Mouse (Mus musculus) stomach, embryonic 16.5 days (tissue): ENCODE measurements around the gene Gpi1. TPM values are rescaled to one million over a fixed set of nuclear protein-coding genes. Genes with fewer than 3 reads are reported as not detected.
"Not testable (repeated sequence)": the region's sequence is repeated elsewhere in the genome, so short reads cannot be mapped to it uniquely, and the experiment has no call there.

Experiments used
- ATAC-seq: fragments of 200-750 bp; cut with Nextera tagmentation; 2 replicates; pipeline ENCODE4 v1.8.0; 2017; ENCODE audit warnings: moderate number of reproducible peaks, moderate TSS enrichment; ENCODE audit not compliant: insufficient read depth, low FRiP score
- H3K27ac ChIP-seq: fragments of 300-500 bp; sonication (generic); 2 replicates; pipeline ENCODE4 v1.5.1; 2014; ENCODE audit warnings: low read length
- H3K27me3 ChIP-seq: fragments of 300-500 bp; sonication (generic); 2 replicates; pipeline ENCODE4 v1.6.1; 2014; ENCODE audit warnings: low read length, control low read depth, mixed read lengths; ENCODE audit not compliant: control insufficient read depth, insufficient read depth
- H3K36me3 ChIP-seq: fragments of 300-500 bp; sonication (generic); 2 replicates; pipeline ENCODE4 v1.6.1; 2014; ENCODE audit warnings: low read length; ENCODE audit not compliant: control insufficient read depth, insufficient read depth
- H3K4me1 ChIP-seq: fragments of 300-500 bp; sonication (generic); 2 replicates; pipeline ENCODE4 v1.6.1; 2014; ENCODE audit warnings: low read length, control low read depth, mixed read lengths; ENCODE audit not compliant: control insufficient read depth, insufficient read depth
- H3K4me2 ChIP-seq: fragments of 300-500 bp; sonication (generic); 2 replicates; pipeline ENCODE4 v1.6.1; 2014; ENCODE audit warnings: low read depth, low read length, mixed read lengths
- H3K4me3 ChIP-seq: fragments of 300-500 bp; sonication (generic); replicated peaks from 2 replicates; pipeline ENCODE4 v1.5.1; 2014; ENCODE audit warnings: mild to moderate bottlenecking, low read length
- H3K9ac ChIP-seq: fragments of 300-500 bp; sonication (generic); 2 replicates; pipeline ENCODE4 v1.6.1; 2014; ENCODE audit warnings: low read length
- H3K9me3 ChIP-seq: fragments of 300-500 bp; sonication (generic); replicated peaks from 2 replicates; pipeline ENCODE4 v1.6.1; 2016; ENCODE audit warnings: low read length, control low read depth; ENCODE audit not compliant: control insufficient read depth
- WGBS: fragments of 180-500 bp; shearing (Covaris S2); extraction: QIAGEN DNeasy Blood & Tissue Kit; methylation state at CpG from one replicate; pipeline ENCODE4 v1.1.7; 2014; 5-methylcytosine and 5-hydroxymethylcytosine counted together
- polyA plus RNA-seq: library from polyadenylated mRNA; unstranded; fragments of >200 nt; fragmentation: Nextera tagmentation; extraction: Ambion mirVana; gene quantifications from 2 replicates; pipeline ENCODE4 v1.2.1, GENCODE M21; 2015

Gene Gpi1
- polyA plus RNA-seq, 1 experiment from 2014 or later, result 352 TPM

- 93% methylated on average over 6 of the region's 6 CpGs for WGBS
- no peak overlapping the region for H3K9ac ChIP-seq
- H3K4me3 ChIP-seq, result no peak overlapping the region
- H3K9me3 ChIP-seq, result no peaks in the 10 kb centered on the region
- H3K27me3 ChIP-seq, result no peaks in the 10 kb centered on the region
- no peak for ATAC-seq
- H3K27ac ChIP-seq, result no peak overlapping the region
- H3K4me2 ChIP-seq, result no peak overlapping the region
- no peaks in the 10 kb centered on the region for H3K4me1 ChIP-seq
- peaks cover 61% of the 10 kb centered on the region for H3K36me3 ChIP-seq
These were observed 23.8 kb downstream of the Gpi1 start for GRCm38 (mm10) chr7:34206331-34206730.

- peaks cover 45% of the 10 kb centered on the region for H3K36me3 ChIP-seq
- not testable (repeated sequence) for H3K27ac ChIP-seq, H3K9ac ChIP-seq, H3K4me1 ChIP-seq, ATAC-seq, H3K27me3 ChIP-seq, H3K9me3 ChIP-seq, H3K4me3 ChIP-seq, H3K4me2 ChIP-seq
- 94% methylated on average over 10 of the region's 10 CpGs for WGBS
These were observed 28.0 kb downstream of the Gpi1 start for GRCm38 (mm10) chr7:34202147-34202546.

GRCm38 (mm10) chr7:34200829-34201228, 29.3 kb downstream of the Gpi1 start:
- 98% methylated on average over 2 of the region's 2 CpGs for WGBS
- Histone ChIP-seq H3K4me2 (no peak overlapping the region), H3K4me1 (0 out of 2 replicates have a peak, but pooled peaks cover under 1% of the 10 kb centered on the region), H3K4me3 (no peak overlapping the region), H3K27ac (no peak overlapping the region), H3K36me3 (peaks cover 36% of the 10 kb centered on the region), H3K9ac (no peak overlapping the region), H3K27me3 (no peaks in the 10 kb centered on the region), H3K9me3 (no peaks in the 10 kb centered on the region)
- no peak for ATAC-seq

GRCm38 (mm10) chr7:34198346-34198745, 31.8 kb downstream of the Gpi1 start:
- no peak for ATAC-seq
- Histone ChIP-seq H3K9me3 (no peaks in the 10 kb centered on the region), H3K27ac (no peak overlapping the region), H3K4me2 (no peak overlapping the region), H3K36me3 (peaks cover 24% of the 10 kb centered on the region), H3K4me1 (peaks cover 2% of the 10 kb centered on the region; the same call in 1 of the 2 replicates), H3K9ac (no peak overlapping the region), H3K27me3 (no peaks in the 10 kb centered on the region), H3K4me3 (no peak overlapping the region)
- WGBS, result 42% methylated on average over 3 of the region's 3 CpGs

- WGBS, result 3% methylated on average over 64 of the region's 70 CpGs
- peak within 1 kb of the TSS; percentile 96 for H3K4me3 ChIP-seq
- peak; percentile 94 for ATAC-seq
These were observed 33.7 kb downstream of the Gpi1 start, which contains the start of gene Pdcd2l for GRCm38 (mm10) chr7:34196132-34197128. Pdcd2l (minus strand) TSS chr7:34196661.

GRCm38 (mm10) chr7:34195632-34196031, 34.5 kb downstream of the Gpi1 start:
- Histone ChIP-seq H3K36me3 (peaks cover 11% of the 10 kb centered on the region), H3K4me1 (peaks cover 2% of the 10 kb centered on the region; the same call in 1 of the 2 replicates), H3K27me3 (no peaks in the 10 kb centered on the region), H3K4me3 (peak overlapping the region; percentile 96), H3K4me2 (peak overlapping the region; percentile 87), H3K9me3 (no peaks in the 10 kb centered on the region), H3K27ac (peak overlapping the region; percentile 80; the same call in 1 of the 2 replicates), H3K9ac (peak overlapping the region; percentile 95)
- ATAC-seq, result peak; percentile 27; the same call in 1 of the 2 replicates
- 45% methylated on average over 3 of the region's 3 CpGs for whole genome bisulfite sequencing

More at GRCm38 (mm10) chr7:34196132-34197128, 33.7 kb downstream of the Gpi1 start, which contains the start of gene Pdcd2l:
- H3K27ac ChIP-seq, result peak within 1 kb of the TSS; percentile 80
- no peaks in the 10 kb centered on the region for H3K27me3 ChIP-seq
- H3K4me2 ChIP-seq, result peak within 1 kb of the TSS; percentile 87
- H3K9me3 ChIP-seq, result no peaks in the 10 kb centered on the region
- H3K9ac ChIP-seq, result peak within 1 kb of the TSS; percentile 95
- peaks cover 2% of the 10 kb centered on the region; the same call in 1 of the 2 replicates for H3K4me1 ChIP-seq
- H3K36me3 ChIP-seq, result peaks cover 17% of the 10 kb centered on the region

- Histone ChIP-seq H3K4me2 (no peak overlapping the region), H3K4me1 (peaks cover 2% of the 10 kb centered on the region; the same call in 1 of the 2 replicates), H3K27ac (no peak overlapping the region), H3K36me3 (peaks cover 19% of the 10 kb centered on the region), H3K4me3 (no peak overlapping the region), H3K27me3 (no peaks in the 10 kb centered on the region), H3K9me3 (no peaks in the 10 kb centered on the region), H3K9ac (no peak overlapping the region)
- WGBS, result 92% methylated on average over 6 of the region's 6 CpGs
- ATAC-seq, result no peak
These were observed 37.3 kb downstream of the Gpi1 start for GRCm38 (mm10) chr7:34192825-34193224.

GRCm38 (mm10) chr7:34189376-34189989, 40.7 kb downstream of the Gpi1 start:
- ATAC-seq, result no peak
- H3K27me3 ChIP-seq, result no peaks in the 10 kb centered on the region
- no peak overlapping the region for H3K9ac ChIP-seq
- no peak overlapping the region for H3K27ac ChIP-seq
- H3K4me3 ChIP-seq, result no peak overlapping the region
- 82% methylated on average over 12 of the region's 12 CpGs for WGBS
- H3K4me1 ChIP-seq, result no peaks in the 10 kb centered on the region
- no peak overlapping the region for H3K4me2 ChIP-seq
- no peaks in the 10 kb centered on the region for H3K9me3 ChIP-seq
- peaks cover 40% of the 10 kb centered on the region for H3K36me3 ChIP-seq
